Mouse (Mus musculus): ENCODE measurements around the gene Coq10b. TPM values are rescaled to one million over a fixed set of nuclear protein-coding genes. Genes with fewer than 3 reads are reported as not detected.

Coq10b gene
- polyA plus RNA-seq, 1 experiment = 9.1 TPM

GRCm38 (mm10) chr1:55029446-55029845 lies 23.1 kb upstream of the Coq10b start:
- Histone ChIP-seq H3K36me3 (replicated peaks; ENCODE audit: low read length) (no peaks in the 10 kb centered on the region), H3K27me3 (replicated peaks) (no peaks in the 10 kb centered on the region), H3K4me3 (replicated peaks) (peak overlapping the region; percentile 96), H3K9me3 (no peaks in the 10 kb centered on the region), H3K4me1 (peaks cover 62% of the 10 kb centered on the region)
- TF ChIP-seq FLI1 (IDR thresholded peaks at IDR 0.05; ENCODE audit: low read length) (no peak), GATA1 (IDR thresholded peaks at IDR 0.05; ENCODE audit: borderline replicate concordance, low read length) (no peak)

- Histone ChIP-seq H3K36me3 (replicated peaks; ENCODE audit: low read length) (no peaks in the 10 kb centered on the region), H3K4me3 (replicated peaks) (peak overlapping the region; percentile 75), H3K4me1 (peaks cover 60% of the 10 kb centered on the region), H3K9me3 (no peaks in the 10 kb centered on the region), H3K27me3 (replicated peaks) (no peaks in the 10 kb centered on the region)
- TF ChIP-seq GATA1 (IDR thresholded peaks at IDR 0.05; ENCODE audit: borderline replicate concordance, low read length) = no peak
- TF ChIP-seq FLI1 (IDR thresholded peaks at IDR 0.05; ENCODE audit: low read length) = no peak
Observed at GRCm38 (mm10) chr1:55031026-55031779, 21.4 kb upstream of the Coq10b start.

DNA sequence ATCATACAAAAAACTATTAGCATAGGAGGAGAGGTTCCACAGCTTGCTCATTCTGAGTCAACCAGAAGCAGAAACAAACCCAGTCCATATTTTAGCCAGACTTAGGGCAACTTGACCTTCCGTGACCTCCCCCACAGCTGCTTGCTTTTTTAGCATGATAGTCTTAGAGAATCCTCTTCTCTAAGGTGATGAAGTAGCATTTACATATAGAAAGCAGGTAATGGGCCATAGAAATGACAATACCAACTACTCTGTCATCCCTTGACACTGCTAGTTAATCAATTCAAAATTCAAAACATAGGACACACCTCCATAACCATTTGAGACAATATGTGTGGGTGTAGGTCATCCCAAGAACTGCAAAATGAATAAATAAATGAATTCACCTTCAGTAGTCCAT lies 12.6 kb upstream of the Coq10b start:
- H3K4me1 ChIP-seq = peaks cover 33% of the 10 kb centered on the region
- peaks cover 31% of the 10 kb centered on the region for H3K9me3 ChIP-seq
- H3K27me3 ChIP-seq (replicated peaks) = no peaks in the 10 kb centered on the region
- no peak for TF ChIP-seq FLI1 (IDR thresholded peaks at IDR 0.05; ENCODE audit: low read length)
- TF ChIP-seq GATA1 (IDR thresholded peaks at IDR 0.05; ENCODE audit: borderline replicate concordance, low read length) = no peak
- no peak overlapping the region for H3K4me3 ChIP-seq (replicated peaks)
- H3K36me3 ChIP-seq (replicated peaks; ENCODE audit: low read length) = peaks cover 14% of the 10 kb centered on the region

DNA sequence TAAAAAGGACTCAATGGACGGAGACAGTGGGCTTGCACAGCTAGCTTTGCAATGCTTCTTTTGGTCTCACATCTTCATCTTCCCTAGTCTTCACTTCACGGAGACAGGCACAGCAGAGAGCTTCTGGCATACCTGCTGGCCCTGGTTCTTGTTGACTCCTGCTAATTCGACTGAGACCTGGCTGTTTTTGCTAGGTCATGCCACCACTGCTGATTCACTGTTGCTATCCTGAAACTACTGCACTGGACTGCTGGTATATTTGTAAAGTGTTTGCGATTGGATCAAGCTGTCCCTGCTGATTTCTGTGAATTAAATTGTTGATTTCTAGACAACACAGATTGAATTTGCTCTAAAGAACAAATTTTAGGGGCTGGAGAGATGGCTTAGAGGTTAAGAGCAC lies 10.9 kb upstream of the Coq10b start:
- Histone ChIP-seq H3K4me1 (peaks cover 36% of the 10 kb centered on the region), H3K4me3 (replicated peaks) (no peak overlapping the region), H3K27me3 (replicated peaks) (peaks cover 3% of the 10 kb centered on the region), H3K9me3 (peaks cover 36% of the 10 kb centered on the region), H3K36me3 (replicated peaks; ENCODE audit: low read length) (peaks cover 14% of the 10 kb centered on the region)
- TF ChIP-seq FLI1 (IDR thresholded peaks at IDR 0.05; ENCODE audit: low read length) (no peak), GATA1 (IDR thresholded peaks at IDR 0.05; ENCODE audit: borderline replicate concordance, low read length) (no peak)

- H3K4me1 ChIP-seq = peaks cover 36% of the 10 kb centered on the region
- peaks cover 14% of the 10 kb centered on the region for H3K36me3 ChIP-seq (replicated peaks; ENCODE audit: low read length)
- no peak for TF ChIP-seq FLI1 (IDR thresholded peaks at IDR 0.05; ENCODE audit: low read length)
- no peak for TF ChIP-seq GATA1 (IDR thresholded peaks at IDR 0.05; ENCODE audit: borderline replicate concordance, low read length)
- H3K4me3 ChIP-seq (replicated peaks) = no peak overlapping the region
- peaks cover 3% of the 10 kb centered on the region for H3K27me3 ChIP-seq (replicated peaks)
- peaks cover 36% of the 10 kb centered on the region for H3K9me3 ChIP-seq
Observed at GRCm38 (mm10) chr1:55042246-55042645, 10.3 kb upstream of the Coq10b start.

DNA sequence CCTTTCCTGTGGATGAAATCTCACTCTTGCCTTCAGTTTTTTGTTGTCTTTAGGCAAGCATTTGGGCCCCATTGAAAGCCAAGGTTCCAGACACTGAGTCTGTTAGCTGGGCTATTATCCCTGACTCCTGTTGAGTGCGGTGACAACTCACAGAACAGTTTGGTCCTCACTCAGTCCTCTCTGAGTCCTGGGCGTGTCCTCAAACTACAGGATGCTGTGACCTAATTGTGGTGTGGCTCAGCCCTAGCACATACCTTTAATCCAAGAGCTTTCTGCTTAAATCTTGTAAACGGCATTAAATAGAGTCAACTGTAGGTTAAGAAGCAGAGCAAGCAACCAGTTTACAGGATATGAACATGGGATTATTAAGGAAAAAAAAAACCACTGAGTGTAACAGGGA lies 9.4 kb upstream of the Coq10b start:
- peaks cover 14% of the 10 kb centered on the region for H3K36me3 ChIP-seq (replicated peaks; ENCODE audit: low read length)
- H3K4me1 ChIP-seq = peaks cover 36% of the 10 kb centered on the region
- peaks cover 36% of the 10 kb centered on the region for H3K9me3 ChIP-seq
- TF ChIP-seq GATA1 (IDR thresholded peaks at IDR 0.05; ENCODE audit: borderline replicate concordance, low read length) (no peak), FLI1 (IDR thresholded peaks at IDR 0.05; ENCODE audit: low read length) (no peak)
- H3K27me3 ChIP-seq (replicated peaks) = peaks cover 3% of the 10 kb centered on the region
- H3K4me3 ChIP-seq (replicated peaks) = no peak overlapping the region

DNA sequence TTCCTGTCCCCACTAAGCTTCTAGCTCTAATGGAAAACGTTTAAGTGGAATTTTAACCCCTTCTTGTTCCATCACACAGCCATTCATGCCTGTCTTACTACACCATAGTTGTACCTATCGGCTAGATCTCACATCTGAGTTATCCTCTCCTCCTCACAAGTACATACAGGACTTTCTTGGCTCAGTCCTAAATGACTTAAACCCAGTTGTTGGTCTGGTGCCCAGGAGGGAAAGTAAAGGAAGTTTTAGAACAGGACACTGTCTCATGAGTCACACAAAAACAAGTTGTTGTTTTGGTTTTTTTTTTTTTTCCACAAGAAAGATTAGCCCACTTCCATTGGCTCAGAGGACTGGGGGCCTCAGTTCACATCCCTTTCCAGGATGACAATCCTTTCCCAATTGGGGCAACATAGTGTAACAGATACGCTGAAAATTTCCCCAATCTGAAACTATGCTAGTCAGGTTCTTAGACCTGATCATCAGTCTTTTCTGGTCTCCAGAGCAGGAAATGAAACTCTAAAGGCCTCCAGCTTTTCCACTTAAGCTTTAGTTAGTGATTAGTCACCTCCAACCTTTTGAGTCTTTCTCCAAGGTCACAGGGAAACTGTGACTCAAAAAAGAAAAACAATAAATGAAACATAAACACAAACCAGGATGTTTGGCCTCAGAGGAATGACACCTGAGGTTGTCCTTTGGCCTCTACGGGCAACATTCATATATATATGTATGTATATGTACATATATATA lies 3.6 kb upstream of the Coq10b start:
- TF ChIP-seq FLI1 (IDR thresholded peaks at IDR 0.05; ENCODE audit: low read length) (no peak), GATA1 (IDR thresholded peaks at IDR 0.05; ENCODE audit: borderline replicate concordance, low read length) (no peak)
- Histone ChIP-seq H3K36me3 (replicated peaks; ENCODE audit: low read length) (peaks cover 4% of the 10 kb centered on the region), H3K27me3 (replicated peaks) (peaks cover 3% of the 10 kb centered on the region), H3K9me3 (peaks cover 8% of the 10 kb centered on the region; the same call in 1 of the 2 replicates), H3K4me3 (replicated peaks) (no peak overlapping the region), H3K4me1 (peaks cover 39% of the 10 kb centered on the region)

- Histone ChIP-seq H3K4me3 (replicated peaks) (peak overlapping the region; percentile 93), H3K4me1 (peaks cover 51% of the 10 kb centered on the region), H3K36me3 (replicated peaks; ENCODE audit: low read length) (peaks cover 30% of the 10 kb centered on the region), H3K27me3 (replicated peaks) (no peaks in the 10 kb centered on the region), H3K9me3 (peaks cover 3% of the 10 kb centered on the region; the same call in 1 of the 2 replicates)
- no peak for TF ChIP-seq GATA1 (IDR thresholded peaks at IDR 0.05; ENCODE audit: borderline replicate concordance, low read length)
- TF ChIP-seq FLI1 (IDR thresholded peaks at IDR 0.05; ENCODE audit: low read length) = no peak
Observed at GRCm38 (mm10) chr1:55051671-55052070, 899 bp upstream of the Coq10b start.

- Histone ChIP-seq H3K9me3 (peaks cover 3% of the 10 kb centered on the region; the same call in 1 of the 2 replicates), H3K4me1 (peaks cover 64% of the 10 kb centered on the region), H3K4me3 (replicated peaks) (peak overlapping the region; percentile 93)
Observed at GRCm38 (mm10) chr1:55053005-55053404, 435 bp downstream of the Coq10b start.

DNA sequence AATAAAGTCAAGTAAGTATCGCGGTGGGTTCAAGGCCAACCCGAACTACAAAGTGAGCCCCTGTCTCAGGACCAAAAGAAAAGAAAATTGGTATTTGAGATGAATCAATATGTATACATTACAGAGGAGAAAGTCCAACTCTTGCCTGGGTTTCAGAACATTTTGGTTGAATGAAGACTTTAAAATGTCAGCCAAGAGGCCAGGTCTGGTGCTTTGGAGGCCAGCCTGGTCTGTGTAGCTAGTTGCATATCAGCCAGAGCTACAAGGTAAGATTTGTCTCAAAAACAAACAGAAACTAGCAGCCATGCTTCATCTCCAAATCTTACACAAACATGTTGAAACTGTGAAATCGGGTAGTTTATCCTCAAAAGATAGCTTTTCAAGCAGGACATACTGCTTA lies 1.0 kb downstream of the Coq10b start:
- Histone ChIP-seq H3K9me3 (peaks cover 3% of the 10 kb centered on the region; the same call in 1 of the 2 replicates), H3K36me3 (replicated peaks; ENCODE audit: low read length) (peaks cover 45% of the 10 kb centered on the region), H3K27me3 (replicated peaks) (no peaks in the 10 kb centered on the region), H3K4me3 (replicated peaks) (peak overlapping the region; percentile 93), H3K4me1 (peaks cover 69% of the 10 kb centered on the region)
- TF ChIP-seq GATA1 (IDR thresholded peaks at IDR 0.05; ENCODE audit: borderline replicate concordance, low read length) (no peak), FLI1 (IDR thresholded peaks at IDR 0.05; ENCODE audit: low read length) (no peak)

More at GRCm38 (mm10) chr1:55053005-55053404, 435 bp downstream of the Coq10b start:
- H3K27me3 ChIP-seq (replicated peaks) = no peaks in the 10 kb centered on the region
- peaks cover 42% of the 10 kb centered on the region for H3K36me3 ChIP-seq (replicated peaks; ENCODE audit: low read length)
- TF ChIP-seq GATA1 (IDR thresholded peaks at IDR 0.05; ENCODE audit: borderline replicate concordance, low read length) (no peak), FLI1 (IDR thresholded peaks at IDR 0.05; ENCODE audit: low read length) (no peak)
